16 mouse cellular contexts compared by ENCODE assay signal in the genomic region with DNA sequence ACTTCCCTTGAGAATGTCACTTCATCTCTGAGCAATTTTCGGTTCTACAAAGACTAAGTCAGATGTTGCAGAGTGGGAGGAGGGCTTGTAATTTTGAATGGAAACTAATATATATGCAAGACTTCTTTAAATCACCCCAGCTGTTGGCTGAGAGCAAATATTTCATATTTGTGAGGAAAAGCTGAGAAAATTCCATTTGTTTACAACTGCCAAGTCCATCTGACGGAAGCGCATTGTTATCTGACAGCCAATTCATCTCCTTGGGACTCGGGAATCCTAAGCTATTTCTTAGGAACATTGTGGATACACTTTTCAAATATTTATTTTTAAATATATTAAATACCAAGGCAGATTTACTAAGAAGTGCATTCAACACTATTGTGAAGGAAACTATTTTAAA.
"Had no signal": no experiment of that assay in that cellular context is flagged by ENCODE, and none has a peak within 500 bp of the region (broad histone marks: within the 10 kb centered on the region; RNA-seq: fewer than 3 reads in every experiment).

No protein-coding gene starts in this region.

- H3K9ac ChIP-seq: neural tube, embryonic 13.5 days; neural tube, embryonic 15.5 days; stomach, embryonic 15.5 days had no signal

- H3K36me3 ChIP-seq: neural tube, embryonic 15.5 days; stomach, embryonic 15.5 days had no signal

- H3K9me3 ChIP-seq: neural tube, embryonic 13.5 days; neural tube, embryonic 15.5 days; stomach, embryonic 15.5 days had no signal

- H3K4me2 ChIP-seq: neural tube, embryonic 13.5 days; neural tube, embryonic 15.5 days; stomach, embryonic 15.5 days had no signal

- H3K4me1 ChIP-seq: stomach, embryonic 15.5 days had no signal

- H3K4me3 ChIP-seq: neural tube, embryonic 13.5 days; neural tube, embryonic 15.5 days; stomach, embryonic 15.5 days had no signal

- H3K27me3 ChIP-seq: neural tube, embryonic 13.5 days; neural tube, embryonic 15.5 days had no signal

- H3K27ac ChIP-seq: neural tube, embryonic 13.5 days; neural tube, embryonic 15.5 days; stomach, embryonic 15.5 days; stomach, postnatal 0 days had no signal

- DNase-seq: retina, postnatal 1 day; right cerebral cortex, adult 18-20 months; right cerebral cortex, postnatal 14 days; right cerebral cortex, postnatal 25 days; right cerebral cortex, postnatal 4 days; spleen, adult 18-20 months; thymus, adult 18-20 months; thymus, adult 2 months; thymus, postnatal 14 days; thymus, postnatal 25 days; thymus, postnatal 36 days; thymus, postnatal 4 days had no signal
